ENCODE assay signal across 11 mouse cellular contexts in genomic region chr13:98502236-98502812, GRCm38 (mm10). TPM values are rescaled to one million over a fixed set of nuclear protein-coding genes. Genes with fewer than 3 reads are reported as not detected.
DNase-seq lines count a peak whose midpoint lies in the region; ATAC-seq and TF ChIP-seq lines count a peak whose summit lies in the region.
"Had no signal": no experiment of that assay in that cellular context is flagged by ENCODE, and none has a peak within 500 bp of the region (broad histone marks: within the 10 kb centered on the region; RNA-seq: fewer than 3 reads in every experiment).

No protein-coding gene starts in this region.

- no peak overlapping the region for H3K27ac ChIP-seq in heart, embryonic 11.5 days (ENCODE audit: low read depth, low read length)
- H3K27ac ChIP-seq in embryonic fibroblast, embryonic 13.5 days (ENCODE audit: insufficient read depth, low read length), result peak overlapping the region; percentile 46; the same call in 1 of the 2 replicates
- H3K27ac ChIP-seq in liver, embryonic 12.5 days, result no peak overlapping the region

- H3K4me3 ChIP-seq in heart, embryonic 11.5 days (ENCODE audit: low read depth, low read length), result peak overlapping the region; percentile 31
- H3K4me3 ChIP-seq in E14TG2a.4 (replicated peaks; ENCODE audit: low read length), result peak overlapping the region; percentile 66
- peak overlapping the region; percentile 3; the same call in 1 of the 2 replicates for H3K4me3 ChIP-seq in embryonic fibroblast, embryonic 13.5 days (ENCODE audit: insufficient read depth, low read length)
- 0 out of 2 replicates have a peak overlapping the region, but pooled peaks have one; percentile 9 for H3K4me3 ChIP-seq in liver, embryonic 12.5 days

- no peaks in the 10 kb centered on the region for H3K36me3 ChIP-seq in heart, embryonic 11.5 days (ENCODE audit: control insufficient read depth, insufficient read depth, low read length)
- no peaks in the 10 kb centered on the region for H3K36me3 ChIP-seq in E14TG2a.4 (ENCODE audit: insufficient read depth, low read length)
- H3K36me3 ChIP-seq in liver, embryonic 12.5 days, result no peaks in the 10 kb centered on the region

- H3K4me2 ChIP-seq in heart, embryonic 11.5 days, result peak overlapping the region; percentile 58
- H3K4me2 ChIP-seq in liver, embryonic 12.5 days, result no peak overlapping the region

- 1% methylated on average over 16 of the region's 16 CpGs for WGBS in heart, embryonic 11.5 days (ENCODE audit: insufficient replicate concordance)
- WGBS in liver, embryonic 12.5 days (ENCODE audit: insufficient replicate concordance), result 3% methylated on average over 16 of the region's 16 CpGs

- no peak for ATAC-seq in heart, embryonic 11.5 days (replicated peaks; ENCODE audit: insufficient number of reproducible peaks, low FRiP score, low TSS enrichment)
- ATAC-seq in liver, embryonic 12.5 days, result no peak

- no peak overlapping the region for H3K9ac ChIP-seq in heart, embryonic 11.5 days (ENCODE audit: low read depth, low read length)
- H3K9ac ChIP-seq in liver, embryonic 12.5 days, result no peak overlapping the region

- DNase-seq in heart, adult 8-10 months (ENCODE audit: low spot score), result no peak
- no peak for DNase-seq in MN1 (ENCODE audit: low spot score)
- DNase-seq in right cerebral cortex, adult 2 months (ENCODE audit: low spot score in 2 of 2), result no peak
- DNase-seq in urinary bladder, postnatal 10 days (ENCODE audit: low spot score), result no peak
- DNase-seq: adrenal gland, postnatal 10 days; layer of hippocampus, postnatal 36 days; spleen, adult 18-20 months had no signal

- TF ChIP-seq POLR2A in embryonic fibroblast, embryonic 13.5 days (IDR thresholded peaks at IDR 0.05; ENCODE audit: low read depth, low read length), result no peak

- no peak for TF ChIP-seq CTCF in E14TG2a.4 (conservative IDR thresholded peaks at IDR 0.05; ENCODE audit: low read length)
- TF ChIP-seq CTCF in embryonic fibroblast, embryonic 13.5 days (IDR thresholded peaks at IDR 0.05; ENCODE audit: borderline replicate concordance, insufficient read depth, low read length), result no peak

- no peaks in the 10 kb centered on the region; the same call in 1 of the 2 replicates for H3K4me1 ChIP-seq in heart, embryonic 11.5 days (ENCODE audit: control insufficient read depth, insufficient read depth, low read length)
- peaks cover 48% of the 10 kb centered on the region for H3K4me1 ChIP-seq in E14TG2a.4 (replicated peaks; ENCODE audit: low read depth, low read length)
- H3K4me1 ChIP-seq in embryonic fibroblast, embryonic 13.5 days (ENCODE audit: control insufficient read depth, insufficient read depth, low read length), result peaks cover 2% of the 10 kb centered on the region; the same call in 1 of the 2 replicates
- H3K4me1 ChIP-seq in liver, embryonic 12.5 days, result peaks cover 7% of the 10 kb centered on the region

- peaks cover 94% of the 10 kb centered on the region for H3K27me3 ChIP-seq in heart, embryonic 11.5 days (ENCODE audit: control insufficient read depth, insufficient read depth, low read length)
- peaks cover 90% of the 10 kb centered on the region for H3K27me3 ChIP-seq in E14TG2a.4 (ENCODE audit: insufficient read depth, low read length)
- H3K27me3 ChIP-seq in liver, embryonic 12.5 days (replicated peaks), result peaks cover 100% of the 10 kb centered on the region

- H3K9me3 ChIP-seq in heart, embryonic 11.5 days (replicated peaks; ENCODE audit: control insufficient read depth, low read length), result no peaks in the 10 kb centered on the region
- H3K9me3 ChIP-seq in E14TG2a.4 (ENCODE audit: low read length), result 0 out of 2 replicates have a peak, but pooled peaks cover under 1% of the 10 kb centered on the region
- H3K9me3 ChIP-seq in liver, embryonic 12.5 days (replicated peaks), result no peaks in the 10 kb centered on the region

RNA-seq across cellular contexts. Expression of gene Gm10320, which starts 10.5 kb away (rescaled TPM):
- 0.37 and 0.65 TPM in 2 replicates for polyA plus RNA-seq in heart, embryonic 11.5 days (2014; fragmentation: Nextera tagmentation; extraction: Ambion mirVana)
- not detected for total RNA-seq in heart, adult 8-10 months (2022)
- not detected in 2 replicates for polyA plus RNA-seq in embryonic fibroblast, embryonic 13.5 days (2011; ENCODE audit: insufficient read length, low read depth, missing spikeins)
- 0.63 and 0.98 TPM in 2 replicates for polyA plus RNA-seq in liver, embryonic 12.5 days (2016; fragmentation: Nextera tagmentation; extraction: Ambion mirVana)
- total RNA-seq: layer of hippocampus, postnatal 36 days had no signal

Comparison
In these comparisons a context has a peak if more than half of its experiments do, and no peak if none do; other contexts are left out.
1. H3K4me3 ChIP-seq: peak in every context shown above with its lines; median percentile 66 in E14TG2a.4; 31 in heart, embryonic 11.5 days; 9 in liver, embryonic 12.5 days; 3 in embryonic fibroblast, embryonic 13.5 days.